Mouse (Mus musculus) C2C12 (cell line): ENCODE results near the gene Zscan5b. TPM values are rescaled to one million over a fixed set of nuclear protein-coding genes. Genes with fewer than 3 reads are reported as not detected.
"Not testable (repeated sequence)": the region's sequence is repeated elsewhere in the genome, so short reads cannot be mapped to it uniquely, and the experiment has no call there.

Source experiments
- H3K27me3 ChIP-seq: one replicate; pipeline ENCODE4 v1.6.1; 2011; ENCODE audit not compliant: control insufficient read depth, insufficient read depth, insufficient read length
- H3K36me3 ChIP-seq: one replicate; pipeline ENCODE4 v1.6.1; 2011; ENCODE audit not compliant: control insufficient read depth, insufficient read depth
- H3K4me3 ChIP-seq: one replicate; pipeline ENCODE4 v1.5.1; 2011; ENCODE audit warnings: mild to moderate bottlenecking, control low read depth; ENCODE audit not compliant: poor library complexity, insufficient read depth, severe bottlenecking
- H3K79me2 ChIP-seq: one replicate; pipeline ENCODE4 v1.6.1; 2011; ENCODE audit not compliant: control insufficient read depth, insufficient read depth
- H3K79me3 ChIP-seq: one replicate; pipeline ENCODE4 v1.6.1; 2011; ENCODE audit warnings: low read depth, control low read depth
- H3ac ChIP-seq: one replicate; pipeline ENCODE3; 2011; ENCODE audit warnings: low read depth; ENCODE audit not compliant: control insufficient read depth, insufficient read length
- CEBPB ChIP-seq: IDR thresholded peaks from one replicate; pipeline ENCODE4 v1.6.1; 2011; ENCODE audit warnings: low read depth, mild to moderate bottlenecking, control low read depth, moderate library complexity
- CTCF ChIP-seq: IDR thresholded peaks from one replicate; pipeline ENCODE4 v1.5.1; 2011; ENCODE audit not compliant: control insufficient read depth, insufficient read depth, insufficient read length
- FOSL1 ChIP-seq: IDR thresholded peaks from one replicate; pipeline ENCODE4 v1.8.0; 2011; ENCODE audit warnings: mild to moderate bottlenecking, low read length; ENCODE audit not compliant: poor library complexity, insufficient read depth, severe bottlenecking
- MAX ChIP-seq: IDR thresholded peaks from one replicate; pipeline ENCODE4 v1.6.1; 2011; ENCODE audit warnings: mild to moderate bottlenecking, control low read depth
- MYOD1 ChIP-seq: IDR thresholded peaks from one replicate; pipeline ENCODE4 v1.6.1; 2011; ENCODE audit warnings: low read depth; ENCODE audit not compliant: control insufficient read depth, insufficient read length
- MYOG ChIP-seq: IDR thresholded peaks from one replicate; pipeline ENCODE4 v1.6.1; 2011; ENCODE audit not compliant: control insufficient read depth, insufficient read length; ENCODE audit errors: extremely low read depth
- USF1 ChIP-seq: IDR thresholded peaks from one replicate; pipeline ENCODE4 v1.6.1; 2011; ENCODE audit warnings: low read depth, mild to moderate bottlenecking, control low read depth, moderate library complexity
- polyA plus RNA-seq: library from polyadenylated mRNA; unstranded; fragments of >200 nt; fragmentation: generic; extraction: Trizol; gene quantifications from one replicate; pipeline ENCODE4 v1.2.1, GENCODE M21; 2012; ENCODE audit warnings: missing spikeins

Gene Zscan5b
- polyA plus RNA-seq, 1 experiment = not detected

DNA sequence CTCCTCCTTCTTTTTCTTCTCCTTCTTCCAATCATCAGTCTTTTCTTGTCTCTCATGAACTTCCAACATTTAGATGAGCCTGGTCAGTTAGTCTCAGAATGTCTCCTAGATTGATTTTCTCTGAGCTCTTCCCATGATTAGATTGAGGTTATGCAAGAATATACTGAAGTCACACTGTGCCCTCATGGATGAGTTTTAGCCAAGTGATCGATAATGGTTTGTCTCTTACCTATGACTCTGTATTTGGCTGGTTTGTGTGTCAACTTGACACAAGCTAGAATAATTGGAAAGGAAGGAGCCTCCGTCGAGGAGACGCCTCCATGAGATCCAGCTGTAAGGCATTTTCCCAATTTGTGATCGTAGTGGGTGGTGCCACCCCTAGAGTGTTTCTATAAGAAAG, 32.4 kb downstream of the Zscan5b start:
- Histone ChIP-seq H3ac (no peak overlapping the region), H3K4me3 (no peak overlapping the region), H3K79me2 (no peaks in the 10 kb centered on the region), H3K36me3 (no peaks in the 10 kb centered on the region), H3K79me3 (no peaks in the 10 kb centered on the region), H3K27me3 (no peaks in the 10 kb centered on the region)
- TF ChIP-seq MAX (no peak), FOSL1 (no peak), USF1 (no peak), MYOD1 (no peak), CTCF (no peak), CEBPB (no peak), MYOG (no peak)

DNA sequence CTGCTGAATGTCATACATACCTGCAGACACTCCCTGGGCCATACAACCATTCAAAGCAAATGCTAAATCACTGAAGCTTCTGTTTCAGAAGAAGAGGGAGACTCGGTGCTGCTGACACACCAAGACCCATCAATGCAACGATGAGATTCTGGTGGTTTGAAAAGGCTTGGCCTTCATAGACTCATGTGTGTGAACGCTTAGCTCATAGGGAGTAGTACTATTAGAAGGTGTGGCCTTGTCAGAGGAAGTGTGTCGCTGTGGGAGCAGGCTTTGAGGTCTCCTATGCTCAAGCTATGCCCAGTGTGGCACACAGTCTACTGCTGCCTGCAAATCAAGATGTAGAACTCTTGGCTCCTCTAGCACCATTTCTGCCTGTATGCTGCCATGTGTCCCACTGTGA, 35.3 kb downstream of the Zscan5b start:
- H3K79me2 ChIP-seq = no peaks in the 10 kb centered on the region
- no peaks in the 10 kb centered on the region for H3K27me3 ChIP-seq
- no peaks in the 10 kb centered on the region for H3K36me3 ChIP-seq
- H3ac ChIP-seq = no peak overlapping the region
- TF ChIP-seq FOSL1 = no peak
- TF ChIP-seq USF1 = no peak
- no peak for TF ChIP-seq CTCF
- no peak for TF ChIP-seq MAX
- no peak for TF ChIP-seq MYOD1
- TF ChIP-seq MYOG = no peak
- TF ChIP-seq CEBPB = no peak
- H3K79me3 ChIP-seq = no peaks in the 10 kb centered on the region
- H3K4me3 ChIP-seq = no peak overlapping the region

DNA sequence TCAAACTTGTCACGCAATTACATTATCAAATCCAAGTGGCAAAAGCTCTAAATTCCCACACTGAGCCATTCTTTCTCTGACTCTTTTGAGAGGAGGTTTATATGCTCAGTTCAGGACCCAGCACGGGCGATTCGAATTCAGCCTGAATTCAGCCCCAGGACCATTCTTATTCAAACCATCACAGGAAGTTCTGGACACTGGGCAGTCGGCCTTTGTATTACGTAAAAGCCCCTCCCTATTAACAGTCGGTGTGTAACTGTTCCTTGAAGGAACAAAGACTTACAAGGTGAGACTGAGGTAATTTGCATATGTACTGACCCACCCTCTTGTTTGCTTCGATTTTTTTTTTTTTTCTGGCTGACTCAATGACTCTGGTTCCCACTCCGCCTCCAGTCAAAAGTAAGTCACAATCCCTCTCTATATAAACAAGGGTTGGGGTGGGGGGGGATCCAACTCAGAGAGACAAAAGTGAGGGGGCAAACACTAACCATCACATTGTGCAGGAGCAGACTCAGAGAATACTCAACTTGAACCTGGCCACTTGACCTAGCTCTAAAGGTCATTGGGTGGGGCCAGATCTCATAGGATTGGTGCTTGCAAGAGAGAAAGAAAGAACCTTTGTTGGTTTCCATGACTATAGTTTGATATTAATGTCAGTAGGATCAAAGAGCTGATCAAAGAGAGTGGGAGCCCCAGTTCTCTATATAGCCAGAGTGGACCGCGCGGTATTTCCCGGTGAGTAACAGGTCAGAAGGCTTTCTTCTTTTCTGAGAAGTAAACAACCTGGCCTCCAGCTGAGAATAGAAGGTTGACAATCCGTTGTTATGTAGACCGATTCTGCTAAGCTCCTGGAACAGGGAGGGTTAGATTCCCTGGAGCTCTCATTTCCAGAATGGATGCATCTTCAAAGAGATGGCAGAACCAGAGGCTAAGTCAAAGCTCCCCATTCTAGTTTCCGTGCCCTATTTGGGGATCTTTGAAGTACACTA, 36.4 kb downstream of the Zscan5b start:
- Histone ChIP-seq H3K4me3 (no peak overlapping the region), H3K27me3 (no peaks in the 10 kb centered on the region), H3ac (no peak overlapping the region), H3K79me2 (no peaks in the 10 kb centered on the region), H3K79me3 (no peaks in the 10 kb centered on the region), H3K36me3 (no peaks in the 10 kb centered on the region)
- no peak for TF ChIP-seq FOSL1

DNA sequence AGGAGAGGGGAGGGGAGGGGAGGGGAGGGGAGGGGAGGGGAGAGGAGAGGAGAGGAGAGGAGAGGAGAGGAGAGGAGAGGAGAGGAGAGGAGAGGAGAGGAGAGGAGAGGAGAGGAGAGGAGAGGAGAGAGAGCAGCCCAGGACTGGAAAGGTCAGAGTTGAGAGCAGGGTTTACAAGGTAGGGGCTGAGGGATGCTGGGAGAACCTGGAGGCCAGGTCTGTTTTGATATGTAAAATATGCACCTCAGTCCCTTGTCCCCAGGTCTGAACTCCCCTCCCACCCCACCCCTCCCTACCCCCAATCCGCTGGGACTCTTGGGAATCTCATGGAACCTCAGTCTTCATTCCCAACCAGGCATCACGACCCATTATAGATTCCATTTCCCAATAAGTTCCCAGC, 37.9 kb downstream of the Zscan5b start:
- H3K4me3 ChIP-seq, H3ac ChIP-seq, H3K79me2 ChIP-seq, H3K79me3 ChIP-seq, H3K27me3 ChIP-seq, H3K36me3 ChIP-seq: not testable (repeated sequence)

DNA sequence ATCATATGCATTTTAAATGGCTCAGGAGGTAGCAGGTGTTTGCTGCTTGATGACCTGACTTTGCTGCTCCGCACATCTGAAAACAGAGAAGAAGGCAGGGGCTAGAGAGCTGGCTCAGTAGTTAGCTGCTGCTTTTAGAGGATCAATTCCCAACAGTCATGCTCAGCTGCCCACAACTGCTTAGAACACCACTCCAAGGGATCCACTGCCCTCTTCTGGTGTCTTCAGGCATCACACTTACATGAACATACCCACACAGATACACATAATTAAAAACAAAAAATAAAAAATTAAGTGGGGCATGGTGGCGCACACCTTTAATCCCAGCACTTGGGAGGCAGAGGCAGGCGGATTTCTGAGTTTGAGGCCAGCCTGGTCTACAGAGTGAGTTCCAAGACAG, 40.0 kb downstream of the Zscan5b start:
- H3K4me3 ChIP-seq = no peak overlapping the region
- no peak overlapping the region for H3ac ChIP-seq
- TF ChIP-seq MAX = no peak
- no peak for TF ChIP-seq MYOG
- TF ChIP-seq USF1 = no peak
- no peaks in the 10 kb centered on the region for H3K27me3 ChIP-seq
- H3K79me3 ChIP-seq = no peaks in the 10 kb centered on the region
- H3K36me3 ChIP-seq = no peaks in the 10 kb centered on the region
- no peaks in the 10 kb centered on the region for H3K79me2 ChIP-seq

DNA sequence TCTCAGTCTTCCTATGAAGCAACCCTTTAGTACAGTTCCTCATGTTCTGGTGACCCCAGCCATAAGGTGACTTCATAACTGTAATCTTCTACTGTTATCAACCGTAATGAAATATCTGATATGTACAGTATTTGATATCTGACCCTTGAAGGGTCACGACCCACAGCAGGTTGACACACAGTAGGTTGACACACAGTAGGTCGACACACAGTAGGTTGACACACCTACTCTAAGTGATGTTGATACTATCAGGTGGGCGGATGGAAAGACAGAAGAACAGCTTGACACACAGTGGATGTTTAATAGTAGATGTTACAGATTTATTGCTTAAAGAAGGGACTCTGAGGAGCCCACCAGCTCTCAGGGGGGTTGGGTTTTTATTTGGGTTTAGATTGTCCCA, 40.9 kb downstream of the Zscan5b start:
- no peak overlapping the region for H3K4me3 ChIP-seq
- no peaks in the 10 kb centered on the region for H3K79me3 ChIP-seq
- H3K36me3 ChIP-seq = no peaks in the 10 kb centered on the region
- TF ChIP-seq FOSL1 = no peak
- TF ChIP-seq MYOG = no peak
- no peak for TF ChIP-seq USF1
- TF ChIP-seq CTCF = no peak
- no peak for TF ChIP-seq MYOD1
- no peak for TF ChIP-seq MAX
- TF ChIP-seq CEBPB = no peak
- no peak overlapping the region for H3ac ChIP-seq
- H3K27me3 ChIP-seq = no peaks in the 10 kb centered on the region
- no peaks in the 10 kb centered on the region for H3K79me2 ChIP-seq
